ENCODE assay signal across 9 mouse cellular contexts in genomic region chr6:88388946-88389345, GRCm38 (mm10). TPM values are rescaled to one million over a fixed set of nuclear protein-coding genes. Genes with fewer than 3 reads are reported as not detected.
A peak's percentile ranks its signal among the peaks of the same experiment; 100 is the strongest.
DNase-seq lines count a peak whose midpoint lies in the region; ATAC-seq and TF ChIP-seq lines count a peak whose summit lies in the region.
"Had no signal": no experiment of that assay in that cellular context is flagged by ENCODE, and none has a peak within 500 bp of the region (broad histone marks: within the 10 kb centered on the region; RNA-seq: fewer than 3 reads in every experiment).

No protein-coding gene starts in this region.

- peak overlapping the region; percentile 85; the same call in 1 of the 2 replicates for H3K27ac ChIP-seq in forebrain, embryonic 10.5 days
- H3K27ac ChIP-seq in forebrain, postnatal 0 days (ENCODE audit: low read depth, low read length) = no peak overlapping the region
- peak overlapping the region; percentile 76 for H3K27ac ChIP-seq in embryonic facial prominence, embryonic 10.5 days (replicated peaks)
- H3K27ac ChIP-seq in heart, embryonic 15.5 days = no peak overlapping the region
- peak overlapping the region; percentile 68 for H3K27ac ChIP-seq in lung, embryonic 15.5 days
- H3K27ac ChIP-seq: liver, embryonic 15.5 days had no signal

- no peak overlapping the region for H3K4me3 ChIP-seq in forebrain, embryonic 10.5 days
- H3K4me3 ChIP-seq in forebrain, postnatal 0 days (ENCODE audit: low read depth, low read length) = no peak overlapping the region
- H3K4me3 ChIP-seq in embryonic facial prominence, embryonic 10.5 days = no peak overlapping the region
- no peak overlapping the region for H3K4me3 ChIP-seq in heart, embryonic 15.5 days
- H3K4me3 ChIP-seq in lung, embryonic 15.5 days = no peak overlapping the region
- H3K4me3 ChIP-seq: liver, embryonic 15.5 days had no signal

- TF ChIP-seq CTCF in forebrain, postnatal 0 days (IDR thresholded peaks at IDR 0.05; ENCODE audit: low read depth) = no peak

- intact Hi-C loops in left cerebral cortex, postnatal 36 days (cut with DNase I) = no loop called here

- H3K4me1 ChIP-seq in forebrain, embryonic 10.5 days = peaks cover 67% of the 10 kb centered on the region
- H3K4me1 ChIP-seq in forebrain, postnatal 0 days (ENCODE audit: insufficient read depth) = no peaks in the 10 kb centered on the region
- peaks cover 60% of the 10 kb centered on the region for H3K4me1 ChIP-seq in embryonic facial prominence, embryonic 10.5 days
- H3K4me1 ChIP-seq in heart, embryonic 15.5 days (replicated peaks) = peaks cover 8% of the 10 kb centered on the region
- peaks cover 38% of the 10 kb centered on the region for H3K4me1 ChIP-seq in lung, embryonic 15.5 days
- H3K4me1 ChIP-seq: liver, embryonic 15.5 days had no signal

- H3K27me3 ChIP-seq in forebrain, embryonic 10.5 days (ENCODE audit: poor library complexity, severe bottlenecking) = no peaks in the 10 kb centered on the region
- no peaks in the 10 kb centered on the region for H3K27me3 ChIP-seq in forebrain, postnatal 0 days (ENCODE audit: insufficient read depth, low read length)
- H3K27me3 ChIP-seq in embryonic facial prominence, embryonic 10.5 days (replicated peaks; ENCODE audit: low read depth, poor library complexity, severe bottlenecking) = no peaks in the 10 kb centered on the region
- no peaks in the 10 kb centered on the region for H3K27me3 ChIP-seq in heart, embryonic 15.5 days
- H3K27me3 ChIP-seq in lung, embryonic 15.5 days = no peaks in the 10 kb centered on the region
- H3K27me3 ChIP-seq: liver, embryonic 15.5 days had no signal

- no peak overlapping the region for H3K9ac ChIP-seq in forebrain, postnatal 0 days
- H3K9ac ChIP-seq in heart, embryonic 15.5 days = no peak overlapping the region
- H3K9ac ChIP-seq in lung, embryonic 15.5 days = no peak overlapping the region
- H3K9ac ChIP-seq: liver, embryonic 15.5 days had no signal

- H3K36me3 ChIP-seq in forebrain, embryonic 10.5 days (replicated peaks) = no peaks in the 10 kb centered on the region
- no peaks in the 10 kb centered on the region for H3K36me3 ChIP-seq in forebrain, postnatal 0 days (ENCODE audit: insufficient read depth)
- no peaks in the 10 kb centered on the region for H3K36me3 ChIP-seq in embryonic facial prominence, embryonic 10.5 days (replicated peaks)
- H3K36me3 ChIP-seq in heart, embryonic 15.5 days = no peaks in the 10 kb centered on the region
- no peaks in the 10 kb centered on the region for H3K36me3 ChIP-seq in lung, embryonic 15.5 days
- H3K36me3 ChIP-seq: liver, embryonic 15.5 days had no signal

- no peak for DNase-seq in forebrain, embryonic 10.5 days (ENCODE audit: extremely low spot score, low spot score)
- no peak for DNase-seq in forebrain, postnatal 0 days
- peak; percentile 38 for DNase-seq in embryonic facial prominence, embryonic 10.5 days (ENCODE audit: low spot score)
- DNase-seq in left cerebral cortex, postnatal 36 days (ENCODE audit: low spot score in 2 of 2) = no peak

- no peak for ATAC-seq in forebrain, postnatal 0 days
- ATAC-seq in heart, embryonic 15.5 days (replicated peaks; ENCODE audit: insufficient number of reproducible peaks, insufficient read depth, low FRiP score, low read depth) = 0 out of 2 replicates have a peak, but pooled peaks have one; percentile 22
- peak; percentile 62; the same call in 1 of the 2 replicates for ATAC-seq in lung, embryonic 15.5 days (ENCODE audit: borderline replicate concordance, extremely low read depth, low FRiP score, low TSS enrichment)
- ATAC-seq in erythroblast, adult 5-6 weeks (replicated peaks; ENCODE audit: low FRiP score, poor library complexity, severe bottlenecking) = no peak
- ATAC-seq in CD4-positive, CD25-positive, alpha-beta regulatory T cell, adult 4 months = no peak

- no peak overlapping the region for H3K4me2 ChIP-seq in forebrain, postnatal 0 days (ENCODE audit: low read depth)
- no peak overlapping the region for H3K4me2 ChIP-seq in heart, embryonic 15.5 days
- no peak overlapping the region for H3K4me2 ChIP-seq in lung, embryonic 15.5 days
- H3K4me2 ChIP-seq: liver, embryonic 15.5 days had no signal

- WGBS in forebrain, embryonic 10.5 days = 62% methylated on average over 5 of the region's 5 CpGs
- WGBS in forebrain, postnatal 0 days = 68% methylated on average over 5 of the region's 5 CpGs
- WGBS in embryonic facial prominence, embryonic 10.5 days = 55% methylated on average over 5 of the region's 5 CpGs
- WGBS in heart, embryonic 15.5 days = 55% methylated on average over 5 of the region's 5 CpGs
- WGBS in lung, embryonic 15.5 days = 56% methylated on average over 5 of the region's 5 CpGs

- no peaks in the 10 kb centered on the region for H3K9me3 ChIP-seq in forebrain, embryonic 10.5 days
- no peaks in the 10 kb centered on the region for H3K9me3 ChIP-seq in forebrain, postnatal 0 days (ENCODE audit: low read length)
- H3K9me3 ChIP-seq in embryonic facial prominence, embryonic 10.5 days = no peaks in the 10 kb centered on the region
- H3K9me3 ChIP-seq in heart, embryonic 15.5 days (replicated peaks) = no peaks in the 10 kb centered on the region
- H3K9me3 ChIP-seq in lung, embryonic 15.5 days = no peaks in the 10 kb centered on the region
- H3K9me3 ChIP-seq: liver, embryonic 15.5 days had no signal

RNA-seq across cellular contexts. Expression of gene Eefsec, which starts 57.4 kb away (rescaled TPM):
- polyA plus RNA-seq in forebrain, embryonic 10.5 days (2016; fragmentation: Nextera tagmentation; extraction: Ambion mirVana) = 38.6 and 40.6 TPM in 2 replicates
- total RNA-seq in forebrain, postnatal 0 days (2014; rRNA removed) = 20.1 and 22.9 TPM in 2 replicates
- 26.1 and 28.4 TPM in 2 replicates for polyA plus RNA-seq in forebrain, postnatal 0 days (2015; fragmentation: Nextera tagmentation; extraction: Ambion mirVana)
- 44.6 and 45.0 TPM in 2 replicates for polyA plus RNA-seq in embryonic facial prominence, embryonic 10.5 days (2016; fragmentation: Nextera tagmentation; extraction: Ambion mirVana)
- polyA plus RNA-seq in heart, embryonic 15.5 days (2015; fragmentation: Nextera tagmentation; extraction: Ambion mirVana) = 16.4 and 19.6 TPM in 2 replicates
- polyA plus RNA-seq in lung, embryonic 15.5 days (2015; fragmentation: Nextera tagmentation; extraction: Ambion mirVana) = 37.7 and 42.4 TPM in 2 replicates
- 3.3 and 6.7 TPM in 2 replicates for total RNA-seq in erythroblast, adult 5-6 weeks (2015; ENCODE audit: low replicate concordance)
- total RNA-seq in erythroblast, adult 5-6 weeks (2017; ENCODE audit: low replicate concordance) = 3.1 and 12.4 TPM in 2 replicates
- 10 to 100 TPM; 30.4 to 42.0 TPM for polyA plus RNA-seq in CD4-positive, CD25-positive, alpha-beta regulatory T cell, adult 4 months (2017; shearing (Covaris generic))
- total RNA-seq in left cerebral cortex, postnatal 36 days (2021) = 10 to 100 TPM; 20.8 to 22.2 TPM

Comparison
In these comparisons a context has a peak if more than half of its experiments do, and no peak if none do; other contexts are left out.
1. H3K27ac ChIP-seq: peak in forebrain, embryonic 10.5 days (single experiment), embryonic facial prominence, embryonic 10.5 days (single experiment) and lung, embryonic 15.5 days (single experiment); none in forebrain, postnatal 0 days (single experiment) and heart, embryonic 15.5 days (single experiment).
2. ATAC-seq: peak in heart, embryonic 15.5 days (single experiment) and lung, embryonic 15.5 days (single experiment); none in forebrain, postnatal 0 days (single experiment), erythroblast, adult 5-6 weeks (single experiment) and CD4-positive, CD25-positive, alpha-beta regulatory T cell, adult 4 months (single experiment).